Mouse (Mus musculus) stomach, embryonic 16.5 days (tissue): ENCODE measurements around the gene Sgo2a. TPM values are rescaled to one million over a fixed set of nuclear protein-coding genes. Genes with fewer than 3 reads are reported as not detected.

ENCODE experiments used
- ATAC-seq: fragments of 200-750 bp; cut with Nextera tagmentation; 2 replicates; pipeline ENCODE4 v1.8.0; 2017; ENCODE audit warnings: moderate number of reproducible peaks, moderate TSS enrichment; ENCODE audit not compliant: insufficient read depth, low FRiP score
- H3K27ac ChIP-seq: fragments of 300-500 bp; sonication (generic); 2 replicates; pipeline ENCODE4 v1.5.1; 2014; ENCODE audit warnings: low read length
- H3K27me3 ChIP-seq: fragments of 300-500 bp; sonication (generic); 2 replicates; pipeline ENCODE4 v1.6.1; 2014; ENCODE audit warnings: low read length, control low read depth, mixed read lengths; ENCODE audit not compliant: control insufficient read depth, insufficient read depth
- H3K36me3 ChIP-seq: fragments of 300-500 bp; sonication (generic); 2 replicates; pipeline ENCODE4 v1.6.1; 2014; ENCODE audit warnings: low read length; ENCODE audit not compliant: control insufficient read depth, insufficient read depth
- H3K4me1 ChIP-seq: fragments of 300-500 bp; sonication (generic); 2 replicates; pipeline ENCODE4 v1.6.1; 2014; ENCODE audit warnings: low read length, control low read depth, mixed read lengths; ENCODE audit not compliant: control insufficient read depth, insufficient read depth
- H3K4me2 ChIP-seq: fragments of 300-500 bp; sonication (generic); 2 replicates; pipeline ENCODE4 v1.6.1; 2014; ENCODE audit warnings: low read depth, low read length, mixed read lengths
- H3K4me3 ChIP-seq: fragments of 300-500 bp; sonication (generic); replicated peaks from 2 replicates; pipeline ENCODE4 v1.5.1; 2014; ENCODE audit warnings: mild to moderate bottlenecking, low read length
- H3K9ac ChIP-seq: fragments of 300-500 bp; sonication (generic); 2 replicates; pipeline ENCODE4 v1.6.1; 2014; ENCODE audit warnings: low read length
- H3K9me3 ChIP-seq: fragments of 300-500 bp; sonication (generic); replicated peaks from 2 replicates; pipeline ENCODE4 v1.6.1; 2016; ENCODE audit warnings: low read length, control low read depth; ENCODE audit not compliant: control insufficient read depth
- WGBS: fragments of 180-500 bp; shearing (Covaris S2); extraction: QIAGEN DNeasy Blood & Tissue Kit; methylation state at CpG from one replicate; pipeline ENCODE4 v1.1.7; 2014; 5-methylcytosine and 5-hydroxymethylcytosine counted together
- polyA plus RNA-seq: library from polyadenylated mRNA; unstranded; fragments of >200 nt; fragmentation: Nextera tagmentation; extraction: Ambion mirVana; gene quantifications from 2 replicates; pipeline ENCODE4 v1.2.1, GENCODE M21; 2015

Gene Sgo2a
- polyA plus RNA-seq = 11.5 and 13.1 TPM in 2 replicates

DNA sequence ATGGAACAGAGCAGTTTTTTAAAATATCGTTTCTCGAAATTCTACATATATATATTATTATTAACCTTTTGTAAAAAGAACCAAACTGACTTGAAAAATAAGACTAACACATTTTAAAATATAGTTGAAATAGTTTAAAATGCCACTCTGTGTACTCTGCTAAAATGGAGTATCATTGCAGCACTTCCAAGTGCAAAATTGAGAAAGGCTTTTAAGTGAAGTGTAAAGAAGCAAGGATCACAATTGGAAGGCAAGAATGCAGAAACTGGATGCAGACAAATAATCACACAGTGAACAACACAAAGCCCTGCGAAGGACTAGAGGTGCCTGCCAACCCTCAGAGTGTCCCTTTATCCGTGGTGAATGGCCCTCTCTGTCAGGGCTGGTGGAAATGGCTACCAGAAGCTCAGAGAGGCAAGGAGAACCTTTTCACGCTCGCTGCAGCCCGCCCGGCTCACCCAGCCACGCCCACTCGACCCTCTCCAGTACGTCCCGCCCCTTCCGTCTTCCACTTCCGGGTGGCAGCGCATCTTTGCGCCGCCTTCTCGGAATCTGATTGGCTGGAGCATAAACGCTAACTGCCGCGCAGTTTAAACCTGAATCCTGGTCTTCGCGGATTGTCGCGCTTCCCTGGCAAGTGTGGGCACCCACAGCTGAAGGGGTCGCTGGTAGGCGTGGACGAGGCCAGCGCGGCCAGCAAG, at the start of gene Sgo2a:
Gene Sgo2a, plus strand, starts transcription at position 540 of the 701 bp plus-strand sequence.
- peaks cover 16% of the 10 kb centered on the region for H3K4me1 ChIP-seq
- H3K4me2 ChIP-seq = peak within 1 kb of the TSS; percentile 78
- H3K27me3 ChIP-seq = no peaks in the 10 kb centered on the region
- H3K9me3 ChIP-seq = no peaks in the 10 kb centered on the region
- H3K36me3 ChIP-seq = no peaks in the 10 kb centered on the region
- ATAC-seq = peak; percentile 97
- H3K9ac ChIP-seq = peak within 1 kb of the TSS; percentile 82
- WGBS = 6% methylated on average over 30 of the region's 30 CpGs
- peak within 1 kb of the TSS; percentile 53 for H3K27ac ChIP-seq
- peak within 1 kb of the TSS; percentile 63 for H3K4me3 ChIP-seq

DNA sequence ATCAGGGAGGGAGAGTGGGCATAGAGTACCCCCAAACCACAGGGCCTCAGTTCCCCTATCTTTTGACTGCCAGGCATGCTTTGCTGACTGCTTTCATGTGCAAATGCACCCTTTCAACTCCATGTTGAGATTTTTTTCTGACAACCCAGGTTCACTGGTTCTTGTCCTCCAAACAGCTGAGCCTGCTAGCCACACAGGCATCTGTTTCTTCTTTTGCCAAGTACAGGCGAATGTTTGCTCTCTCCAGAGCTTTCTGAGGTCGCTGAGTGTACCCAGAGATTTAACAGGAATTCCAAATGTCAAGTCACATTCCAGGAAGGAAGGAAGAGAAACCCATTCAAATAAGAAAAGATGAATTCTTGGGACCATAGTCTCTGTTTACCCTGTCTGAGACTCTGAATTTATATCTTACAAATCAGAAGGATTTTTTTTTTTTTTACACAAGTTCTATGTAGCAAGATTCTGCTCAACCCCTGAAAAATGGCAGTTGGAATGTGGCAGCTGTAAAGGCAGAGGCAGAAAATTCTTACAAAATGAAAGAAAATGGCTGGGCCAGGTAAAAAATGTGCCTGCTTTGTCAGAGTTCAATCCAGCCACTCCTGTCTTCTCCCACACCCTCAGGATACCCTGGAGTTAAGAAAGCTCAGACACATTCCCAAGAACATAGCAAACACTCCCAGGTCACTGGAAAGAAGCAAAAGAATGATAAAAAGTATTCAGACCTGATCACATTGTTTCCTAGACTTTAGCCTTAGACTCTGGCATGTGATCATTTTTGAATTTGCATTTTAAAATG, 48.0 kb upstream of the Sgo2a start:
- Histone ChIP-seq H3K9ac (no peak overlapping the region), H3K4me1 (no peaks in the 10 kb centered on the region), H3K36me3 (no peaks in the 10 kb centered on the region), H3K4me2 (no peak overlapping the region), H3K27me3 (no peaks in the 10 kb centered on the region), H3K4me3 (no peak overlapping the region), H3K9me3 (no peaks in the 10 kb centered on the region), H3K27ac (no peak overlapping the region)
- WGBS = 11% methylated on average over 2 of the region's 2 CpGs
- ATAC-seq = no peak

DNA sequence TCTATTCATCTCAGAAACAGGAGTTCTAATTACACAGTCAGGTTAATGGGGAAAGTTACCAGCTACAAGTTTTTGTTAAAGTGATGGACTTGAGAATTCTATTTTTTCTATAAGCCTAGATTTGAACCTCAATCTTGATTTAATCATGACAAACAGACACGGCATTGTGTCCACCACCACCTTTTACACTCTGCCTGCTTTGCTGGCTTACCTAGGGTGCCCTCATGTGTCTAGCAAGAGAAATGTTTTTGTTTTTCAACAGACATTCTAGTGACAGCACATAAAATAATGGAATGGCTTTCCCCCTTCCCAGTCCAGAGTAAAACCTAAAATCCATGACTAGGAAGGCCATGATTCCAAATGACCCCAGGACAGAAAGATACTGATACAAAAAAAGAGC, 46.6 kb upstream of the Sgo2a start:
- H3K9me3 ChIP-seq = no peaks in the 10 kb centered on the region
- H3K4me2 ChIP-seq = no peak overlapping the region
- H3K4me1 ChIP-seq = no peaks in the 10 kb centered on the region
- WGBS = 18% methylated on average over 1 of the region's 1 CpGs
- no peak for ATAC-seq
- no peak overlapping the region for H3K4me3 ChIP-seq
- no peaks in the 10 kb centered on the region for H3K36me3 ChIP-seq
- H3K27ac ChIP-seq = no peak overlapping the region
- H3K9ac ChIP-seq = no peak overlapping the region
- H3K27me3 ChIP-seq = no peaks in the 10 kb centered on the region

DNA sequence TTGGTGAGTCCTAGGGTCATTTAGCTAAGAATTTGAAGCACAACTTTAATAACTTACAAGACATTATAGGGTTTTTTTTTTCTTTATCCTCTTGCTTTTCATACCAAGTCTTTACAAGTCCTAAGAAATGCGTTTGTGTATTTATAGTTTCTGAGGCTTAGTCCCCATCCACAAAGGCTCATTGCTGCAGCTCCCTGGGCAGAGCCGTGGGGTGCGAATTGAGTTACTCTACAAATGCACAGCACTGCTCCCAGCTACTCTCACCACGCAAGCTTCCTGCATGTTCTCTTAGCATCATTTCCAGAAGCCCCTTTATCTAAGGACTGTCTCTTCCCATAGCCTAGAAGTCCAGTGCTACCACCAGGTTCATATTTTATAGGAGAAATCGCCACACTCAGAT, 46.1 kb upstream of the Sgo2a start:
- no peak for ATAC-seq
- no peak overlapping the region for H3K4me2 ChIP-seq
- H3K4me3 ChIP-seq = no peak overlapping the region
- WGBS = 77% methylated on average over 5 of the region's 5 CpGs
- H3K4me1 ChIP-seq = no peaks in the 10 kb centered on the region
- H3K36me3 ChIP-seq = peaks cover 1% of the 10 kb centered on the region; the same call in 1 of the 2 replicates
- no peak overlapping the region for H3K9ac ChIP-seq
- no peaks in the 10 kb centered on the region for H3K27me3 ChIP-seq
- H3K27ac ChIP-seq = no peak overlapping the region
- H3K9me3 ChIP-seq = no peaks in the 10 kb centered on the region

DNA sequence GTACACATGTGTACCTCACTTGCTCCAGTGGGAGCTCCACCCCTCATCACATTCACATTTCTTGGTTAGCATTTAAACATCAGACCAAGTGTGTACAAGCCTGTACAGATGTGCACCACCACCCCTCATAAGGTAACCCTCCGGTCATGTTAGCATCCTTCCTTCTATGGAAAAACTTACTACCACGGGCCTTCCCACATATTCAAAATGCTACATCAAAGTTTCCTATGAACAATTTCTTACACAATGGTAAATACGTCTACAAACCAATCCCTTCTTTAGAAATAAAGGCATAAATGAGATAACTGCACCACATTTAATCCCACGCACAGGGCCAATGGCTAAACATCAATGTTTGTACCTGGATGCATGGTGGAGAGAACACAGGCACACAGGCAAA, 43.3 kb upstream of the Sgo2a start:
- H3K27me3 ChIP-seq = no peaks in the 10 kb centered on the region
- peaks cover 8% of the 10 kb centered on the region; the same call in 1 of the 2 replicates for H3K36me3 ChIP-seq
- H3K4me2 ChIP-seq = no peak overlapping the region
- no peak for ATAC-seq
- no peaks in the 10 kb centered on the region for H3K9me3 ChIP-seq
- no peak overlapping the region for H3K4me3 ChIP-seq
- H3K9ac ChIP-seq = no peak overlapping the region
- no peak overlapping the region for H3K27ac ChIP-seq
- WGBS = 95% methylated on average over 4 of the region's 4 CpGs
- no peaks in the 10 kb centered on the region for H3K4me1 ChIP-seq

DNA sequence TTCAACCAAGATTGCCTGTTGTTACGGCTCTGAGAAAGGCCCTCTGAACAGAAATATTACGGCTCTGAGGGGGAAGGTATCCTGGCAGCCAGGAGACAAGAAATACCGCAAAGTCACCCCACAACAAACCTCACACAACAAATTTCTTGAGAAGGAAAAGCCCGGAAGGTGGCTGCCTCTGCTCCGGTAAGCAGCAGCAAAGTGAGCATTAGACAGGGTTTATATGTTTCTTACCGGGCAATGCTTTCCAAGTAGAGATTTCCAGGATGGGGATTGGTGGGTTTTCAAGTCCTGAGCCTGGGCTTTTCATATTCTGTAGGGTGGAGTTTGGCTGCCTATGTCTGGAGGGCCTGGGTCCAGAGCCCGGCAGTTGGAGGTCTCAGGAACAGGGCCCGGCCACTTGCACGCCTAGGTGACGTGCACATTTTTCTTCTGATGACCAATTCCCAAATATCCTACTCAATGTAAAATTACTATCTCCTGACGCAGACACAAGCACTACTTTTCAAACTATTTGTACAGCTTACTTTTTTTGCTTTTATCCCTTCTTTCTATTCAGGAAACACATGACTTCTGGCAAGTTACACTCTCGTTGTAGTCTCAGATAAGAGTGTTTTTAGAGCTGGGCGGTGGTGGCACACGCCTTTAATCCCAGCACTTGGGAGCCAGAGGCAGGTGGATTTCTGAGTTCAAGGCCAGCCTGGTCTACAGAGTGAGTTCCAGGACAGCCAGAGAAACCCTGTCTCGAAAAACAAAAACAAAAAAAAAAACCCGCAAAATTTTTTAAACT, 42.0 kb upstream of the Sgo2a start:
- Histone ChIP-seq H3K36me3 (peaks cover 8% of the 10 kb centered on the region; the same call in 1 of the 2 replicates), H3K27me3 (no peaks in the 10 kb centered on the region), H3K9ac (no peak overlapping the region), H3K27ac (no peak overlapping the region), H3K4me1 (no peaks in the 10 kb centered on the region), H3K9me3 (no peaks in the 10 kb centered on the region), H3K4me2 (no peak overlapping the region), H3K4me3 (no peak overlapping the region)
- 83% methylated on average over 16 of the region's 16 CpGs for WGBS
- ATAC-seq = no peak

DNA sequence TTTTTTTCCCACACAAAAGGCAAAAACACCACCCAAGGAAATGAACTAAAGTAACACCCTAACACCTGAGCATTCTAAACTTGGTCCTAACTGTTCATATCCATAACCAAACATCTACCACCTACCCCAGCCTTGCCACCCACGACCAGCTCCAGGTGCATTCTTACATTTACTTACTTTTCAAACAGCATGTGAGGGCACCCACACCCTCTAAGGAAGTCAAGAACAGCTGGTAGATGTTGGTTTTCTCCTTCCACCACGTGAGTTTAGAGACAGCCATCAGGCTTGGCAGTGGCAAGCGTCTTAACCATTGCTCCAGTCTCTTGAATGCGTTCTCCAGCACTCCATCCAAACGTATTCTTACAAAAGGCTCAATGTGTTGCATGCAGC, 41.4 kb upstream of the Sgo2a start:
- Histone ChIP-seq H3K9me3 (no peaks in the 10 kb centered on the region), H3K9ac (no peak overlapping the region), H3K4me1 (no peaks in the 10 kb centered on the region), H3K36me3 (peaks cover 8% of the 10 kb centered on the region; the same call in 1 of the 2 replicates), H3K4me3 (no peak overlapping the region), H3K27me3 (no peaks in the 10 kb centered on the region), H3K4me2 (no peak overlapping the region), H3K27ac (no peak overlapping the region)
- ATAC-seq = no peak
- WGBS = 83% methylated on average over 5 of the region's 5 CpGs

DNA sequence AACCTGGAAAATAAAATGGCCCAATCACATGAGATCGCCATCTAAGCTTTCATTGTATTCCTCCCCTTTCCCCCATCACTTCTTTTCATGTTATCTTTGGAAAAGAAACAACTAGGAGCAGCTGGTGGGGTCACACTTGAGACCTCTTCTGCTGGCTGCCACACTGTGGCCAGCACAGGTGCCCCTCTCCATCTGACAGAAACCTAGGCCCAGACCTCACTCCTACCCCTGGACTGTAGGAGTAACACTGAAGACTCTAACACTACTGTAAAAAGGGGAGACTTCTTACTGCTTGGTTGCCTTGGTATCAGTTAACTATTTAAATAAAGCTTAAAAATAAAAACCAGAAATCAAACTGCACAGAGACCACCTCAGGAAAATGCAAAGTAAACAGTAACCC, 40.0 kb upstream of the Sgo2a start:
- Histone ChIP-seq H3K9me3 (no peaks in the 10 kb centered on the region), H3K4me1 (no peaks in the 10 kb centered on the region), H3K27me3 (no peaks in the 10 kb centered on the region), H3K4me2 (no peak overlapping the region), H3K36me3 (peaks cover 10% of the 10 kb centered on the region), H3K4me3 (no peak overlapping the region), H3K27ac (no peak overlapping the region), H3K9ac (no peak overlapping the region)
- no peak for ATAC-seq
- 89% methylated on average over 1 of the region's 1 CpGs for WGBS
